Mouse (Mus musculus) testis, adult 2 months (tissue): ENCODE measurements at regions not wholly inside any gene's neighbourhood (a gene's known extent, or its start where the extent isn't known, plus 50 kb on each side); places are given as distances from the start of the nearest gene placed in this dataset.

Experiments used
- CTCF ChIP-seq: fragments of 200-500 bp; IDR thresholded peaks from 2 replicates; pipeline ENCODE4 v1.5.1; 2012; ENCODE audit warnings: low read depth, mild to moderate bottlenecking, inconsistent platforms, low read length, moderate library complexity; ENCODE audit not compliant: control insufficient read depth, insufficient read depth, insufficient replicate concordance
- POLR2A ChIP-seq: fragments of 200-500 bp; IDR thresholded peaks from 2 replicates; pipeline ENCODE4 v1.6.1; 2012; ENCODE audit warnings: low read depth, mild to moderate bottlenecking, inconsistent platforms, low read length, moderate library complexity; ENCODE audit not compliant: control insufficient read depth

DNA sequence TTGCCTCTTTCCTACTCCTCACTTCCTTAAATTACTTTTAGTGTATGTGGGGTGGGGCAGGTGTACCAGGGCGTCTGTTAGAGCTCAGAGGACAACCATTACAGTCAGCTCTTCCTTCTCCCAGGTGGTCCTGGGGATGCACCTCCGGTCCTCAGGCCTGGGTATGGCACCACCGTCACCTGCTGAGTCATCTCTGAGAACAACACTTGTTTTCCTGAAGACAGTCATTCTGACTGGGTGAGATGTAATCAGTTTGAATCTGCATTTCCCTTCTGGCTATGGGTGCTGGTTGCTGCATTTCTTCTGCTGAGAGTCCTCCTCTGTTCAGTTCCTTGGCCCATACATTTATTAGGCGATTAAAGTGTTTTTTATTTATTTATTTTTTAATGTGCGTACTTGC, 84.8 kb downstream of the Sox2 start:
- TF ChIP-seq CTCF (no peak), POLR2A (no peak)
